Mouse (Mus musculus): ENCODE results near the gene Kcnj6.

DNA sequence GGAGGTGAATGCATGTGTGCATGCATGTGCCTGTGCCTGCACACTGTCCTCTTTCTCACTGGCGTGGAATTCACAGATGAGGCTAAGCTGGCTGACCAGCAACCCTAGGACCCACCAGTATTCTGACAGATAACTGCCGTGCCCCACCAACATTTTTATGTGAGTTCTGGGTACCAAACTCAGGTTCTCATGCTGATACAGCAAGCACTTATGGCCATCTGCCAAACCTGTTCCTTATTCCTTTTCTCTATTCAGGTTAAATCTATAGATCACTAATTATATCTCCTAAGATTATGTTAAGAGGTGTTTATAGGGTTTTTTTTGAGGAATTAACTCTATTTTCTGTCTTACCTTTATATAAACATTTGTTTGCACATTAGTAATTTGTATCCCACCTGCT lies 29.0 kb downstream of the Kcnj6 start:
- TF ChIP-seq POLR2A (IDR thresholded peaks at IDR 0.05; ENCODE audit: control insufficient read depth, low read depth, low read length) (no peak), CTCF (IDR thresholded peaks at IDR 0.05; ENCODE audit: control insufficient read depth, insufficient read depth, insufficient replicate concordance, low read depth, low read length) (no peak)
